Mouse (Mus musculus): ENCODE data around the gene Taz. TPM values are rescaled to one million over a fixed set of nuclear protein-coding genes. Genes with fewer than 3 reads are reported as not detected.

Taz gene
- polyA plus RNA-seq, 1 experiment from 2014 or later, result 76.5 TPM

DNA sequence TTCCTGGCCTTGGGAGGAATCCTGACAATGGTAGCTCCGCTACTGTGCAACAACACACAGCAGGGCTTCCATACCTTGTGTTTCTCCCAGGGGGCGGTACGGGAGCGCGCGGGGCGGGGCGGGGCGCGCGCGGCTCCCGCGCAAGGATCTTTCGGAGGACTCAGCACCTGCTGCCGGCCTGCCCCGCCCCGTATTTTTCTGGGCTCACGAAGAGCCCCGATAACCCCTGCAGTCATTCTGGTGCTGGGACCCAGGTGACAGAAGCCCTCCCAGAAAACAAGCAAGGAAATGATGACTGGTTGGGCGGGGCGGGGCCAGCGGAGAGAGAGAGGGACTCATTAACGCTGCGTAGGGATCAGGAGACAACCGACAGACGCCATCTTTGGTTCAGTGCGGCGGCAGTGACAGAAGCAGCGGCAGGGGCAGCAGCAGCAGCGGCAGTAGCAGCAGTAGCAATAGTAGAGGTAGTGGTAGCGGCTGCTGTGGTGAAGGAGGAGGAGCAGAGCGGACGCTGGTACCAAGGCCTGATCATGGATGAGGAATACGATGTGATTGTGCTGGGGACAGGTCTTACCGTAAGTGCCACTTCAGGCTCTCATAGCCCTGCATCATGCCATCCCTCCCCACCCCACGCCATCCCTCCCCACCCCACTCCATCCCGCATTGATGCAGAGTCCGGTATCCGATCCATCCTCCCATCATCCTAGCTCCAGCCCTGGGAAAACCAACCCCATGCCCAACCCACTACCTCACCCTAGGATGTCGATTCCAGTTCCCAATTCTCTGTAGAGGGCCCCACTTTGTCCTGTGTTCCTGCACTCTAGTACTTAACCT is 23.4 kb downstream of the Taz start, which contains the start of gene Gdi1:
Gene Gdi1 (plus strand): TSS at position 132 of the 834 bp plus-strand sequence.
- ATAC-seq (peak; percentile 66), DNase-seq (ENCODE audit: low read depth, low spot score) (no peak)
- CTCF ChIA-PET, result no interaction called here
- no peak for TF ChIP-seq CTCF (IDR thresholded peaks at IDR 0.05)
- POLR2A ChIA-PET, result interaction anchor here (0.6 kb wide), 2 partner anchors 15 to 21 kb away, joined by 3 read pairs; no protein-coding TSS in a partner anchor
- in situ Hi-C loops (cut with MboI; ENCODE audit: low pct_unique_long_range_greater_than_20kb), result no loop called here
- H3K27me3 ChIP-seq, result peaks cover 3% of the 10 kb centered on the region

DNA sequence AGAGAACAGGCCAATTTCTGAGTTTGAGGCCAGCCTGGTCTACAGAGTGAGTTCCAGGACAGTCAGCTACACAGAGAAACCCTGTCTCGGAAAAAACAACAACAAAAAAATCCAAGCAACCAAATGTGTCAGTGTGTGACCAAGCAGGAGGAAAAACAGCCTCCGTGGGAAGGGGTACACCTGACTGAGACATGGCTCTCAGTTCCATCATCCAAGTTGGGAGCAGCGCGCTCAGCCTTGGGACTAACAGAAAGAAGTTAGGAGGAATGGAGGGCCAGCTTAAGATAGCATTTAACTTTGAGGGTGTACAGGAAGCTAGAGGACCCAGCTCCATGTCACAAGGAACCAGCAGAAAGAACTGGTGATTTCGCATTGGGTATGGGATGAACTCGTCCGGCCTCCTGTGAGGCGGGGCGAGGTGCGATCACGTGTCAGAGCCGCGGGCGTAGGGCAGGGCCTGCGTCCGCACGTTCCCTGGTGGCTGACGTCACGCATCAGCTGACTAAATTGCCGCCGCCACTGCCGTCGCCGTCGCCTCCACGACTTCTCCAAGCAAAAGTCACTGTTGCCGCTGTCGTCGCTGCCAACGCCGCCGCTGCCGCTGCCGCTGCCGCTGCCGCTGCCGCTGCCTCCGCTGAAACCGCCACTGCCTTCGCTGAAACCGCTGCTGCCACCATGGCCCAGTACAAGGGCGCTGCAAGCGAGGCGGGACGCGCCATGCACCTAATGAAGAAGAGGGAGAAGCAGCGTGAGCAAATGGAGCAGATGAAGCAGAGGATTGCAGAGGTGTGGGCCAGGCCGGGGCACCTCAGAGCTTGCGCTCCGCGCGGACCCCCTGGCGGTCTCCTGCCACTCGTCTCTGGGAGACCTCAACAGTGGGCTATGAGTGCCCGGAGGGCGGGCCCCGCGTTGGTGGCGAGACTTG is 31.1 kb downstream of the Taz start, which contains the start of gene Fam50a:
Gene Fam50a (plus strand): TSS at position 494 of the 925 bp plus-strand sequence.
- TF ChIP-seq CTCF (IDR thresholded peaks at IDR 0.05), result no peak
- POLR2A ChIA-PET, result interaction anchor here (0.6 to 1.7 kb wide), 5 partner anchors 10 to 70 kb away, joined by 3 to 4 read pairs (median 3); no protein-coding TSS in a partner anchor
- CTCF ChIA-PET, result interaction anchor here (0.9 to 1.2 kb wide), 3 partner anchors 10 to 12 kb away, joined by 3 to 4 read pairs (median 3); no protein-coding TSS in a partner anchor
- DNase-seq (ENCODE audit: low read depth, low spot score), result no peak
- ATAC-seq, result peak; percentile 74
- in situ Hi-C loops (cut with MboI; ENCODE audit: low pct_unique_long_range_greater_than_20kb), result no loop called here
- no peaks in the 10 kb centered on the region for H3K27me3 ChIP-seq

DNA sequence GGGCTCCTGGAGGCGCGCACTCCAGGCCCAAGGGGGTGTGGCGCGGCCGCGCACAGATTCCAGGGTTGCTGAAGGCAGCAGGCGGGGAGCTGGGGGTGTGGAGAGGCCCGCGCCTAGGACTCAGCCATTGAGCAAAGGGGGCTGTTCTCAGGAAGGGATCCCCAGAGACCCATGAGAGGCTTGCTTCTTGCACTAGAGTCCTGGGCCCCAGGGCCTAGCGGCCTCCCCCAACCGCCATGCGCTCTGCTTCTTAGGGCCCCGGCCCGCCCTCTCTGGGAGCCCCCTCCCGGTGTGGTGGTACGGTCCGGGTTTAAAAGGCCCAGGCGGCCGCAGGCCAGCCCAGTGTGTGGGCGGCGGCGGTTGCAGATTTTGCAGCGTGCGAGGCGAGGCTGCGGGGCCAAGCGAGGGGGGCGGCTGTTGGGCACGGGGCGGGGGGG is 47.0 kb downstream of the Taz start, which contains the start of gene Plxna3:
Gene Plxna3 (plus strand): TSS at position 342 of the 437 bp plus-strand sequence.
- ChIA-PET CTCF (no interaction called here), POLR2A (interaction anchor here (1.6 kb wide), 1 partner anchor 40 kb away, joined by 3 read pairs; no protein-coding TSS in a partner anchor)
- in situ Hi-C loops (cut with MboI; ENCODE audit: low pct_unique_long_range_greater_than_20kb), result no loop called here
- peak; percentile 81 for ATAC-seq
- H3K27me3 ChIP-seq, result peaks cover 8% of the 10 kb centered on the region
- no peak for DNase-seq (ENCODE audit: low read depth, low spot score)
- no peak for TF ChIP-seq CTCF (IDR thresholded peaks at IDR 0.05)

DNA sequence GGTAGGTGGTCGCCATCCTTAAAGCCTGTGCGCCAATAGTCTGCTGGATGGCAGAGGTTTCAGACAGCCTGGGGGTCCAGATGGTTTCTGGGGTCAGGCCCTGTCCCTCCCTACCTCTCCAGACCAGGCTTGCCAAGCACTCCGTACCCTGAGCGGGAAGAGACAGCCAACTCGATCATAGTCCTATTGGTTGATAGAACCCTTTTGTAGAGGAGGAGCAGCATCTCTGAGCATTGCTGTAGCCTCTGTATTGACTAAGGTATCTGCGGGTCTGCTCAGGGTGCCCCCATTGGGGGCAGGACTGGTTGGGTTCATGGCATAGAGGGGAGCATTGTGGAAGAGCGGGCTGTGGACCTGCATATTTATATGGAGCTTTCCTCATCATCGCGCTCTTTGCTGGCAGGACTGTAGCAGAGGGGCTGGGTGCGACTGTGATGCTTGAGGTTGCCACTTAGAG is 47.5 kb downstream of the Taz start:
- POLR2A ChIA-PET, result interaction anchor here (0.6 to 1.6 kb wide), 2 partner anchors 18 to 39 kb away, joined by 3 to 5 read pairs; no protein-coding TSS in a partner anchor
- ATAC-seq, result peak; percentile 6
- DNase-seq (ENCODE audit: low read depth, low spot score), result no peak
- peaks cover 8% of the 10 kb centered on the region for H3K27me3 ChIP-seq
- CTCF ChIA-PET, result no interaction called here
- no peak for TF ChIP-seq CTCF (IDR thresholded peaks at IDR 0.05)
- in situ Hi-C loops (cut with MboI; ENCODE audit: low pct_unique_long_range_greater_than_20kb), result no loop called here

DNA sequence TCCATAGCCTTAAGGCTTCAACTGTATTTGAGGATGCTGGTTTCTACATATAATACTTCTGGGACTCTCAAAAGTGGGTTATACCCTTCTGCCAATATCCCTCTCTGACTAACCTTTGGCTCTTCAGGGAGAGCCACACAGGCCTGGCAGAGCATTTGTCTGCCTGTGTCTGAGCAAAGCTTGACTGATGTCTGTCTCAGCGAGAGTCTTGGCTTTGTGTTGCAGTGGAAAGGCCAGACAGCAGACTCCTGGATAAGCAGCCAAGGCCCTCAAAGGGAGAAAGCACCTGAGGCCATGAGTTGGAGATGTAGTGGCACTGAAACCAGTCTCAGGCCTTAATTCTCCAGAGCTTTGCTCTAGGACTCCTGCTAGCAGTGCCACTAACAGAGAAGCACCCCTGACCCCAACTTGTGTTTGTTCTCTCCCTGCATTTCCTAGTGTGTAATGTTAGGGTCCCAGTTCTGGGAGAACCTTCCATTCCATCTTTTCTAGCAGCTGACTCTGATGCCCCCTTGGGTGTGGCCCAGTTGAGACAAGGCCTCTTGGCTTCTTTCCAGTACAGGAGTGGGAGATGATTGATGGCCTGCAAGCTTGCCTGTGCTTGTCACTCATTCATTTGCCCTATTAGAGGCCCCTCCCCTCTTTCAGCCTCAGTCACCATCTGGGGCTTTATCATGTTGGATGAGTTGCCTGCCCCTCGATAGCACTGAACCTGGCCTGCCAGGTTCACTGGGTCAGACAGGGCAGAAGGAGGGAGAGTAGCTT is 48.6 kb downstream of the Taz start:
- no peak for TF ChIP-seq CTCF (IDR thresholded peaks at IDR 0.05)
- ChIA-PET POLR2A (interaction anchor here (0.6 to 1.0 kb wide), 3 partner anchors 17 to 79 kb away, joined by 3 to 7 read pairs (median 5); no protein-coding TSS in a partner anchor), CTCF (interaction anchor here (1.3 to 2.2 kb wide), 2 partner anchors 12 to 16 kb away, joined by 3 to 5 read pairs; no protein-coding TSS in a partner anchor)
- no peak for DNase-seq (ENCODE audit: low read depth, low spot score)
- in situ Hi-C loops (cut with MboI; ENCODE audit: low pct_unique_long_range_greater_than_20kb), result no loop called here
- no peak for ATAC-seq
- H3K27me3 ChIP-seq, result no peaks in the 10 kb centered on the region

Other genes starting within 250 kb of the Taz start
- 0.24 TPM for gene Opn1mw, start 154.4 kb upstream of the Taz start, polyA plus RNA-seq (2021)
- 24.5 TPM for gene Mecp2, start 146.5 kb upstream of the Taz start, polyA plus RNA-seq (2021)
- gene Tex28, start 114.1 kb upstream of the Taz start, polyA plus RNA-seq (2021), result not detected
- gene Tktl1, start 104.7 kb upstream of the Taz start, polyA plus RNA-seq (2021), result 0.04 TPM
- gene Flna, start 32.1 kb upstream of the Taz start, polyA plus RNA-seq (2021), result 888 TPM
- gene Emd, start 27.2 kb upstream of the Taz start, polyA plus RNA-seq (2021), result 88.3 TPM
- 1,219 TPM for gene Rpl10, start 11.1 kb upstream of the Taz start, polyA plus RNA-seq (2021)
- gene Dnase1l1, start 425 bp downstream of the Taz start, polyA plus RNA-seq (2021), result 42.2 TPM
- gene Atp6ap1, start 15.2 kb downstream of the Taz start, polyA plus RNA-seq (2021), result 260 TPM
- 383 TPM for gene Gdi1, start 23.1 kb downstream of the Taz start, polyA plus RNA-seq (2021)
- gene Fam50a, start 31.1 kb downstream of the Taz start, polyA plus RNA-seq (2021), result 131 TPM
- 15.5 TPM for gene Plxna3, start 47.2 kb downstream of the Taz start, polyA plus RNA-seq (2021)
- gene Lage3, start 71.7 kb downstream of the Taz start, polyA plus RNA-seq (2021), result 42.5 TPM
- 31.4 TPM for gene Ubl4a, start 91.3 kb downstream of the Taz start, polyA plus RNA-seq (2021)
- 17.6 TPM for gene Slc10a3, start 91.4 kb downstream of the Taz start, polyA plus RNA-seq (2021)
- gene Fam3a, start 111.4 kb downstream of the Taz start, polyA plus RNA-seq (2021), result 25.0 TPM
- 33.9 TPM for gene Ikbkg, start 111.4 kb downstream of the Taz start, polyA plus RNA-seq (2021)
- gene G6pdx, start 147.3 kb downstream of the Taz start, polyA plus RNA-seq (2021), result 64.5 TPM
- gene Gm6880, start 199.5 kb downstream of the Taz start, polyA plus RNA-seq (2021), result not detected

Data from Patski (cell line).